Mouse (Mus musculus) spleen, adult 2 months (tissue): ENCODE measurements at regions not wholly inside any gene's neighbourhood (a gene's known extent, or its start where the extent isn't known, plus 50 kb on each side); places are given as distances from the start of the nearest gene placed in this dataset.

Source experiments
- DNase-seq, 2 experiments: peaks; one replicate each; pipeline versions ENCODE4 v3.0.0 to v3.0.0-alpha.2; 2012 to 2021; ENCODE audit warnings: low spot score in 2 of 2, low read depth in 1 of 2
- H3K27ac ChIP-seq: fragments of 200-500 bp; 2 replicates; pipeline ENCODE4 v1.5.1; 2012; ENCODE audit warnings: low read length, inconsistent platforms; ENCODE audit not compliant: insufficient read depth
- H3K27me3 ChIP-seq: fragments of 200-500 bp; 2 replicates; pipeline ENCODE4 v1.6.1; 2012; ENCODE audit warnings: mild to moderate bottlenecking, moderate library complexity, low read length, inconsistent platforms; ENCODE audit not compliant: control insufficient read depth, insufficient read depth
- H3K36me3 ChIP-seq: fragments of 200-500 bp; 2 replicates; pipeline ENCODE4 v1.6.1; 2012; ENCODE audit warnings: mild to moderate bottlenecking, low read length, inconsistent platforms; ENCODE audit not compliant: control insufficient read depth, insufficient read depth
- H3K4me1 ChIP-seq: fragments of 200-500 bp; 2 replicates; pipeline ENCODE4 v1.6.1; 2011; ENCODE audit warnings: inconsistent platforms; ENCODE audit not compliant: control insufficient read depth, insufficient read depth, insufficient read length
- H3K4me3 ChIP-seq: fragments of 200-500 bp; 2 replicates; pipeline ENCODE4 v1.5.1; 2011; ENCODE audit warnings: mild to moderate bottlenecking, inconsistent platforms; ENCODE audit not compliant: insufficient read depth, insufficient read length; ENCODE audit errors: extremely low read depth
- CTCF ChIP-seq: fragments of 200-500 bp; IDR thresholded peaks from 2 replicates; pipeline ENCODE4 v1.5.1; 2011; ENCODE audit warnings: mild to moderate bottlenecking, inconsistent platforms; ENCODE audit not compliant: insufficient read depth, insufficient read length, insufficient replicate concordance; ENCODE audit errors: extremely low read depth
- POLR2A ChIP-seq: fragments of 200-500 bp; IDR thresholded peaks from 2 replicates; pipeline ENCODE4 v1.6.1; 2011; ENCODE audit warnings: low read depth, low read length, inconsistent platforms
- WGBS: fragments of 180-500 bp; shearing (Covaris S2); methylation state at CpG from one replicate; pipeline ENCODE4 v1.1.7; 2018; 5-methylcytosine and 5-hydroxymethylcytosine counted together

DNA sequence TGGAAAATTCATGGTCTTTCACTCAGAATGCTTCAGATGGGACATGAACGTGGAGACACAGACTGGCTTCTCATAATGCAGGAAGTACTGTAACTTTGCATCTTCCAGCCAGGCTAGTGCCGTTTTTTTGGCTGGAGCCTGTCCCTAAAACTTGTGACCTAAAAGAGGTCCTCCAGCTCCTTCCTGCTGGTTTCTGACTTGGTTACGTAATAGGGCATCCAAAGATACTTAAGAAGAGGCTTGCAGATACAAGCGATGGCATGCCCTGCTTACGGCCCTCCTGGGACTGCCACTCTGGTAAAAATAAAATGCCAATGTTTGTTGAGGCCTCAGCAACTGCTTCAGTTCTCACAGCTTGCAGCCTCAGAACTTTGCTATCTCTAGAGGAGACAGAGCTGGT is 177.3 kb upstream of the Arl4c start:
- TF ChIP-seq POLR2A: no peak
- TF ChIP-seq CTCF: no peak
- H3K4me3 ChIP-seq: no peak overlapping the region
- no peak overlapping the region for H3K27ac ChIP-seq
- H3K36me3 ChIP-seq: no peaks in the 10 kb centered on the region
- no peaks in the 10 kb centered on the region for H3K27me3 ChIP-seq
- WGBS: 77% methylated on average over 5 of the region's 5 CpGs
- no peak for DNase-seq
- H3K4me1 ChIP-seq: no peaks in the 10 kb centered on the region

- Histone ChIP-seq H3K27me3 (no peaks in the 10 kb centered on the region), H3K4me1 (no peaks in the 10 kb centered on the region)
- 90% methylated on average over 4 of the region's 4 CpGs for WGBS
Observed at GRCm38 (mm10) chr1:88891041-88891440, 179.2 kb upstream of the Sh3bp4 start.

GRCm38 (mm10) chr1:88902426-88902825 is 167.8 kb upstream of the Sh3bp4 start:
- WGBS: 23% methylated on average over 8 of the region's 8 CpGs
- no peaks in the 10 kb centered on the region for H3K4me1 ChIP-seq
- H3K4me3 ChIP-seq: no peak overlapping the region
- no peaks in the 10 kb centered on the region for H3K27me3 ChIP-seq
- no peaks in the 10 kb centered on the region for H3K36me3 ChIP-seq
- no peak for TF ChIP-seq POLR2A
- TF ChIP-seq CTCF: no peak
- no peak overlapping the region for H3K27ac ChIP-seq
- DNase-seq: no peak

More at GRCm38 (mm10) chr1:88891041-88891440, 179.2 kb upstream of the Sh3bp4 start:
- Histone ChIP-seq H3K27ac (no peak overlapping the region), H3K4me3 (no peak overlapping the region), H3K36me3 (no peaks in the 10 kb centered on the region)
- no peak for DNase-seq
- no peak for TF ChIP-seq CTCF
- TF ChIP-seq POLR2A: no peak

- DNase-seq: no peak
- 93% methylated on average over 14 of the region's 14 CpGs for WGBS
- no peak overlapping the region for H3K27ac ChIP-seq
- TF ChIP-seq POLR2A (no peak), CTCF (no peak)
- no peak overlapping the region for H3K4me3 ChIP-seq
- H3K4me1 ChIP-seq: no peaks in the 10 kb centered on the region
- H3K36me3 ChIP-seq: no peaks in the 10 kb centered on the region
- no peaks in the 10 kb centered on the region for H3K27me3 ChIP-seq
Observed at GRCm38 (mm10) chr1:88907766-88908463, 162.3 kb upstream of the Sh3bp4 start.

DNA sequence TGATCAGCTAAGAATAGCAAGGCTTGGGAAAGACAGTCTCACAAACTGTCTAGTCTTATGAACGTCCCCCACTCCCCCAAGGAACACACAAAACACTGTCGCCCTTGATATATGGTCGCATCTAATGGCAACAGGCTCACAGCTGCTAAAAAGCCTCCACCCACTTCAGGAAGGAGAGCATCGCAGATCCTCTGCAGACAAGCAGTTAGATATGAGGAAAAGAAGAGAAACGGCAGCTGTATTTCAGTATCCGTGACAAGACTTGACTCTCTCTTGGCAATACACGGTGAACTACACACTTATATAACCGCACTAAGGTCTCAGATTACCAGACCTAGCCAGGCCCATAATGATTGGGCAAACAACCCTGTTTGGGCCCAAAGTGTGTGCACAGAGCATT is 161.5 kb upstream of the Sh3bp4 start:
- TF ChIP-seq CTCF (no peak), POLR2A (no peak)
- Histone ChIP-seq H3K27me3 (no peaks in the 10 kb centered on the region), H3K4me3 (no peak overlapping the region), H3K27ac (no peak overlapping the region), H3K36me3 (no peaks in the 10 kb centered on the region), H3K4me1 (no peaks in the 10 kb centered on the region)
- DNase-seq: no peak
- 87% methylated on average over 8 of the region's 8 CpGs for whole genome bisulfite sequencing

GRCm38 (mm10) chr1:88909314-88909713 is 160.9 kb upstream of the Sh3bp4 start:
- H3K4me3 ChIP-seq: no peak overlapping the region
- no peak overlapping the region for H3K27ac ChIP-seq
- no peaks in the 10 kb centered on the region for H3K27me3 ChIP-seq
- 76% methylated on average over 4 of the region's 4 CpGs for WGBS
- DNase-seq: no peak
- no peaks in the 10 kb centered on the region for H3K4me1 ChIP-seq
- no peak for TF ChIP-seq POLR2A
- TF ChIP-seq CTCF: no peak
- no peaks in the 10 kb centered on the region for H3K36me3 ChIP-seq

GRCm38 (mm10) chr1:88909864-88910573 is 160.2 kb upstream of the Sh3bp4 start:
- TF ChIP-seq CTCF (no peak), POLR2A (no peak)
- Histone ChIP-seq H3K27ac (no peak overlapping the region), H3K27me3 (no peaks in the 10 kb centered on the region), H3K36me3 (no peaks in the 10 kb centered on the region), H3K4me3 (no peak overlapping the region), H3K4me1 (no peaks in the 10 kb centered on the region)
- no peak for DNase-seq
- WGBS: 87% methylated on average over 6 of the region's 6 CpGs
